Mouse (Mus musculus) myocyte (in vitro differentiated cells): Measurements from ENCODE around the gene Shd.

Source experiments
- CEBPB ChIP-seq: IDR thresholded peaks from 2 replicates; pipeline ENCODE4 v1.6.1; 2011; ENCODE audit warnings: mild to moderate bottlenecking, moderate library complexity; ENCODE audit not compliant: poor library complexity, insufficient read depth, severe bottlenecking
- MAX ChIP-seq: IDR thresholded peaks from one replicate; pipeline ENCODE4 v1.6.1; 2011; ENCODE audit warnings: low read depth, mild to moderate bottlenecking, control low read depth
- MYOD1 ChIP-seq, 3 experiments: IDR thresholded peaks; one replicate each; pipeline ENCODE4 v1.6.1; 2011; ENCODE audit warnings: control low read depth in 2 of 3, low read depth in 2 of 3, mild to moderate bottlenecking in 2 of 3, moderate library complexity in 1 of 3; ENCODE audit not compliant: insufficient read length in 2 of 3, control insufficient read depth in 1 of 3
- MYOG ChIP-seq, 3 experiments: IDR thresholded peaks; one replicate each; pipeline ENCODE4 v1.6.1; 2011; ENCODE audit warnings: control low read depth in 2 of 3, low read depth in 2 of 3, mild to moderate bottlenecking in 2 of 3; ENCODE audit not compliant: insufficient read length in 2 of 3, control insufficient read depth in 1 of 3, insufficient read depth in 1 of 3
- POLR2A ChIP-seq: IDR thresholded peaks from one replicate; pipeline ENCODE4 v1.6.1; 2011; ENCODE audit warnings: low read depth, mild to moderate bottlenecking, control low read depth, moderate library complexity; ENCODE audit not compliant: insufficient read length
- POLR2AphosphoS2 ChIP-seq: IDR thresholded peaks from one replicate; pipeline ENCODE4 v1.6.1; 2011; ENCODE audit warnings: low read depth, control low read depth; ENCODE audit not compliant: insufficient read length
- TCF12 ChIP-seq: IDR thresholded peaks from one replicate; pipeline ENCODE4 v1.6.1; 2011; ENCODE audit warnings: mild to moderate bottlenecking, control low read depth; ENCODE audit not compliant: poor library complexity, insufficient read depth, severe bottlenecking
- TCF3 ChIP-seq: IDR thresholded peaks from one replicate; pipeline ENCODE4 v1.6.1; 2011; ENCODE audit warnings: low read depth, control low read depth; ENCODE audit not compliant: insufficient read length
- USF1 ChIP-seq: IDR thresholded peaks from one replicate; pipeline ENCODE4 v1.6.1; 2011; ENCODE audit warnings: low read depth, mild to moderate bottlenecking, control low read depth, moderate library complexity

GRCm38 (mm10) chr17:55976255-55976862, 6.1 kb downstream of the Shd start:
- no peak for TF ChIP-seq MAX
- no peak for TF ChIP-seq POLR2A
- no peak for TF ChIP-seq CEBPB
- no peak for TF ChIP-seq TCF12
- peak in 1 of 3 experiments; percentile 15 for TF ChIP-seq MYOG (IDR thresholded peaks at IDR 0.05; ENCODE audit: control insufficient read depth in 1 of 3, insufficient read depth in 1 of 3, insufficient read length in 2 of 3, low read depth in 2 of 3)
- TF ChIP-seq POLR2AphosphoS2: no peak
- TF ChIP-seq MYOD1 (IDR thresholded peaks at IDR 0.05; ENCODE audit: control insufficient read depth in 1 of 3, insufficient read length in 2 of 3, low read depth in 2 of 3): peak in 1 of 3 experiments; percentile 23
- TF ChIP-seq USF1: no peak
- no peak for TF ChIP-seq TCF3
